Mouse (Mus musculus) ES-E14 (cell line): Measurements from ENCODE around the gene Dnah6. TPM values are rescaled to one million over a fixed set of nuclear protein-coding genes. Genes with fewer than 3 reads are reported as not detected.

Experiments used
- DNase-seq: peaks from one replicate; pipeline ENCODE4 v3.0.0-alpha.2; 2013; ENCODE audit warnings: low read depth, low spot score
- H3K27ac ChIP-seq: 2 replicates; pipeline ENCODE4 v1.5.1; 2012; ENCODE audit warnings: low read depth, mild to moderate bottlenecking, low read length, moderate library complexity, mixed read lengths; ENCODE audit not compliant: poor library complexity, insufficient read depth, severe bottlenecking
- H3K36me3 ChIP-seq: 2 replicates; pipeline ENCODE4 v1.6.1; 2012; ENCODE audit warnings: mild to moderate bottlenecking, low read length, moderate library complexity, mixed read lengths; ENCODE audit not compliant: control insufficient read depth, poor library complexity, insufficient read depth, severe bottlenecking
- H3K4me1 ChIP-seq, 2 experiments: fragments of 150-350 bp in 1 of 2; sonication (generic) in 1 of 2; 2 replicates each; pipeline ENCODE4 v1.6.1; 2012; ENCODE audit warnings: low read length in 2 of 2, mild to moderate bottlenecking in 1 of 2, mixed read lengths in 1 of 2; ENCODE audit not compliant: control insufficient read depth in 2 of 2, insufficient read depth in 2 of 2, poor library complexity in 1 of 2
- H3K4me3 ChIP-seq, 2 experiments: fragments of 150-350 bp in 1 of 2; sonication (generic) in 1 of 2; 2 replicates each; pipeline ENCODE4 v1.5.1; 2012; ENCODE audit warnings: low read length in 2 of 2, low read depth in 1 of 2, mild to moderate bottlenecking in 1 of 2, mixed read lengths in 1 of 2; ENCODE audit not compliant: insufficient read depth in 1 of 2, poor library complexity in 1 of 2, severe bottlenecking in 1 of 2
- H3K9ac ChIP-seq: 2 replicates; pipeline ENCODE4 v1.6.1; 2012; ENCODE audit warnings: low read depth, mild to moderate bottlenecking, low read length, mixed read lengths; ENCODE audit not compliant: poor library complexity, insufficient read depth, severe bottlenecking
- H3K9me3 ChIP-seq: fragments of 150-350 bp; sonication (generic); 2 replicates; pipeline ENCODE4 v1.6.1; 2012; ENCODE audit warnings: low read depth, mild to moderate bottlenecking, low read length; ENCODE audit not compliant: control insufficient read depth, insufficient read depth
- CHD2 ChIP-seq: IDR thresholded peaks from 2 replicates; pipeline ENCODE4 v1.6.1; 2014; ENCODE audit warnings: mild to moderate bottlenecking, low read depth, low read length, inconsistent platforms
- HCFC1 ChIP-seq: IDR thresholded peaks from 2 replicates; pipeline ENCODE4 v1.6.1; 2012; ENCODE audit warnings: low read length, inconsistent platforms, borderline replicate concordance; ENCODE audit not compliant: insufficient read depth
- MAFK ChIP-seq: IDR thresholded peaks from 2 replicates; pipeline ENCODE4 v1.6.1; 2014; ENCODE audit warnings: mild to moderate bottlenecking, low read depth, low read length, inconsistent platforms; ENCODE audit not compliant: insufficient read depth
- ZC3H11A ChIP-seq: IDR thresholded peaks from 2 replicates; pipeline ENCODE4 v1.6.1; 2012; ENCODE audit warnings: low read depth, mild to moderate bottlenecking, inconsistent platforms, low read length, borderline replicate concordance
- ZNF384 ChIP-seq: IDR thresholded peaks from 2 replicates; pipeline ENCODE4 v1.6.1; 2012; ENCODE audit warnings: low read depth, low read length, inconsistent platforms
- in situ Hi-C, 2 experiments: fragments of 600-800 bp; cut with MboI; formaldehyde crosslinking; loops; one replicate each; pipeline ENCODE4 v1.15.1; 2025; ENCODE audit warnings: low sequenced_read_pairs in 2 of 2, inconsistent platforms in 1 of 2; ENCODE audit not compliant: unreplicated experiment in 2 of 2
- total RNA-seq: library from RNA; depleted of rRNA; stranded (reverse); fragments of 300-350 nt; gene quantifications from 2 replicates; pipeline ENCODE4 v1.2.3, GENCODE M21; 2012

Gene Dnah6
- total RNA-seq, 1 experiment: 0.54 TPM

GRCm38 (mm10) chr6:73055347-73055746, 166.1 kb downstream of the Dnah6 start:
- Histone ChIP-seq H3K4me1 (no peaks in the 10 kb centered on the region), H3K27ac (no peak overlapping the region), H3K9ac (no peak overlapping the region), H3K9me3 (no peaks in the 10 kb centered on the region), H3K36me3 (no peaks in the 10 kb centered on the region), H3K4me3 (no peak overlapping the region)
- in situ Hi-C loops: no loop called here
- TF ChIP-seq HCFC1 (no peak), ZC3H11A (no peak), MAFK (no peak), CHD2 (no peak), ZNF384 (no peak)
- no peak for DNase-seq

DNA sequence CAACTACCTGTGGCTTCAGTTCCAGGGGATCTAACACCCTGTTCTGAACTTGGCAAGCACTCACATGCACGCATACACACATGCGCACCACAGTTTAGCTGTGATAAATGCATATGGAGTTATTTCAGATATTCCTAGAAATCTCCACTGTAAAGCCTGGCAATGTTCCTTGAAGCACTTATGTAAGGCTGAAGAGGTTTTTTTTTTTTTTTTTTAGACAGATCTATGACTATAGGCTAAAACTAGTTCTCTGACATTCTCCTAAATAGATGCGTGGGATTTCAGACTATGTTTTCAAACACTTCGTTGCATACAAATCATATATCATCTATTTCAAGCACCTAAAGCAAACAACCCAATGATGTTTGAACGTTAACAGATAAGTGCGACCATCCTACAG, 166.6 kb downstream of the Dnah6 start:
- Histone ChIP-seq H3K36me3 (no peaks in the 10 kb centered on the region), H3K4me1 (no peaks in the 10 kb centered on the region), H3K4me3 (no peak overlapping the region), H3K27ac (no peak overlapping the region), H3K9ac (no peak overlapping the region), H3K9me3 (no peaks in the 10 kb centered on the region)
- no peak for DNase-seq
- in situ Hi-C loops: no loop called here
- TF ChIP-seq HCFC1: no peak
- no peak for TF ChIP-seq ZC3H11A
- no peak for TF ChIP-seq ZNF384
- no peak for TF ChIP-seq CHD2
- TF ChIP-seq MAFK: no peak

DNA sequence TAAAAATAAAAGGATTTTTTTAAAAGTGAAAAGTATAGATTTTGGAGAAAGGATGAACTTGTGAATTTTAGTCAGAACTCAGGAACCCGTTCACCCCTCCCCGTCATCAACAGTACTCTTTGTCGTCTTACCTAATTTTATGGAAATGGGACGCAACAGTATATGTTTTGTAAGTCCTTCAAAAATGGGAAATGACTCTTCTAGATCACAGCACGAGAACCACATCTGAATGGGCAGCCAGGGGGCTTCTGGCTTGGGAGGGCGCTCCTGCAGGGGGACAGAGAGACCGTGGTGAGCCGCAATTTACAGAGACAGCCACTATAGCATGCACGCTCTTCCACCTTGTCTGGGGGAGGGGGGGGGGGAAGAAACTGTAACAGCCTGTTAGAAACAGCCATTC, 167.9 kb downstream of the Dnah6 start:
- no peaks in the 10 kb centered on the region for H3K9me3 ChIP-seq
- H3K9ac ChIP-seq: no peak overlapping the region
- DNase-seq: no peak
- no peaks in the 10 kb centered on the region for H3K4me1 ChIP-seq
- H3K36me3 ChIP-seq: no peaks in the 10 kb centered on the region
- no peak for TF ChIP-seq ZC3H11A
- no peak for TF ChIP-seq CHD2
- TF ChIP-seq ZNF384: no peak
- TF ChIP-seq MAFK: no peak
- no peak for TF ChIP-seq HCFC1
- no peak overlapping the region for H3K27ac ChIP-seq
- in situ Hi-C loops: no loop called here
- H3K4me3 ChIP-seq: no peak overlapping the region

DNA sequence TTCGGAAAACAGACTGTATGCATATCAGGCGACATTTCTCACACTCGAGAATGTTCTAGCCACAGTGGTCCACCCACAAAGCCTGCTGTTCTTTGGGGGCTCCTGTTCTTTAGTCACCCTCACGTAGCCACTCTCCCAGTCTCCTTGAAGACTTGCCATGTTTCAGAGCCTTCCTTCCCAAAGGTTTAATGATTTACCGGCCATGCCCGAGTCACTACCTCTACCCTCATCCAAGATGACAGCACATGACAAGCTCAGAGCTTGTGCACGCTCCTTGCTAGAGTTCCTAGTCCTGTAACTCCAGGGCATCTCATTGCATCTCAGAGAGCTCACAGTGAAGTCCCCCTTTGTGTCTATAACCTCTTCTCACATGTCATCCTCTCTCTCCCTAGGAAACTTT, 174.2 kb downstream of the Dnah6 start:
- Histone ChIP-seq H3K9ac (no peak overlapping the region), H3K27ac (no peak overlapping the region), H3K4me1 (no peaks in the 10 kb centered on the region), H3K9me3 (no peaks in the 10 kb centered on the region), H3K36me3 (no peaks in the 10 kb centered on the region), H3K4me3 (no peak overlapping the region)
- DNase-seq: no peak
- TF ChIP-seq CHD2: no peak
- no peak for TF ChIP-seq MAFK
- no peak for TF ChIP-seq HCFC1
- TF ChIP-seq ZC3H11A: no peak
- in situ Hi-C loops: no loop called here

GRCm38 (mm10) chr6:73045944-73046343, 175.5 kb downstream of the Dnah6 start:
- no peaks in the 10 kb centered on the region for H3K4me1 ChIP-seq
- H3K4me3 ChIP-seq: no peak overlapping the region
- in situ Hi-C loops: no loop called here
- TF ChIP-seq CHD2 (no peak), ZC3H11A (no peak), ZNF384 (no peak), HCFC1 (no peak), MAFK (no peak)
- H3K9me3 ChIP-seq: no peaks in the 10 kb centered on the region
- H3K9ac ChIP-seq: no peak overlapping the region
- no peak overlapping the region for H3K27ac ChIP-seq
- no peaks in the 10 kb centered on the region for H3K36me3 ChIP-seq
- no peak for DNase-seq
